Mouse (Mus musculus) embryonic fibroblast, embryonic 13.5 days (primary cell): ENCODE measurements around the gene Fam89b.

ENCODE experiments used
- CTCF ChIP-seq: IDR thresholded peaks from 2 replicates; pipeline ENCODE4 v1.5.1; 2011; ENCODE audit warnings: mild to moderate bottlenecking, control low read depth, low read length, moderate library complexity, borderline replicate concordance; ENCODE audit not compliant: insufficient read depth
- POLR2A ChIP-seq: IDR thresholded peaks from 2 replicates; pipeline ENCODE4 v1.6.1; 2011; ENCODE audit warnings: low read depth, mild to moderate bottlenecking, control low read depth, low read length, moderate library complexity

DNA sequence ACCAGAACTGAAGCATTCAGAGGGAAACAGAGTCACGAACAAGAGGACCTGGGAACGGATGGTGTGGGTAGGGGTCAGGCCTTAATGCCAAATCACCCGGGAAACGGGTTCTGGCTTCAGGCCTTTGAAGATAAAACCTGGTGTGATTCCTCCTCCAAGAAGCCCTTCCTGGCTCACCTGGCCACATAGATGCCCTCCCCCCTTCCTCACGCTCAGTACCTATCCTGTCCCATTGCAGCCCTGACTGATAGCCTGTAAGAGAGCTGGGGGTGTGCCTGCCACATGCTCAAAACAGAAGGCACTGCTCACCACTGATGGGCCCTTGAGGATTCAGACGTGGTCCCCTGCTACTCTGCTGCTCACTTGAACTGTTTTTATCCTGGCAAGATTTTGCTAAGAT is 35.7 kb downstream of the Fam89b start:
- TF ChIP-seq POLR2A: no peak
- TF ChIP-seq CTCF: no peak
